Mouse (Mus musculus) lung, postnatal 0 days (tissue): ENCODE measurements at regions not wholly inside any gene's neighbourhood (a gene's known extent, or its start where the extent isn't known, plus 50 kb on each side); places are given as distances from the start of the nearest gene placed in this dataset.

ENCODE experiments used
- CTCF ChIP-seq: IDR thresholded peaks from 2 replicates; pipeline ENCODE4 v1.5.1; 2016; ENCODE audit warnings: antibody characterized with exemption, mild to moderate bottlenecking
- EP300 ChIP-seq: IDR thresholded peaks from 2 replicates; pipeline ENCODE4 v1.6.1; 2016; ENCODE audit warnings: antibody characterized with exemption, mild to moderate bottlenecking, control low read depth

DNA sequence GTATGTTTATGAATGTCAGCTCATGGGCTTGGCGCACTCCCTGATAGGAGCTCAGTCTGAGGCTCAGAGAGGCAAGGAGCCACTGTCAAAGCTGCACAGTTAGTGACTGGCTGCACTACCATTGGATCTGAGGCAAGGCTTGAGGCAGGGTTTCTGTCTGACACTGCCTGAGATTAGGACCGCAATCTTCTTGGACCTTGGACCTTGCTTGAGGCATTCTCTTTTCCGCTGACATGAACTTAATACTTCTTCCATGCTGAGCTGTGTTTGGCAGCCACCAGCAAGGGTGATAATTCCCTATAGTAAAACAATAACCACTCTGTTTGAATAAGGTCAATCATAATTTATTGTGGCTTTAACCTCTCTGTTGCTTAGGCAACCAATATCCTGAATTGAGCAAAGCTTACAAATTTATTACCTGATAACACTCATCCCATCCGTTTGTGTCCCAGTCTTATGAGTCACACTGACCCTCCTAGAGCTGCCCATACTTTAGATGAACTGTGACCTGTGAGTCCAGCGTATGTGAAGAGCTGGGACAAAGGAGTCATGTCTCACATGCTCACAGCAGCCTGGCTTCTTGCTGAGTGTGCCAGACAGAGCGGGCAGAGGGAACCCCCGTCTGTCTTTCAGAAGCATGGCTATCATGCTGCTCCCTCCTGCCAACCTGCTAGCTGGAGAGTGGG lies 236.3 kb downstream of the Bcl2 start:
- no peak for TF ChIP-seq CTCF
- TF ChIP-seq EP300, result no peak
